Mouse (Mus musculus): ENCODE measurements around the gene Tagap1.
"Not testable (repeated sequence)": the region's sequence is repeated elsewhere in the genome, so short reads cannot be mapped to it uniquely, and the experiment has no call there.

Tagap1 gene

DNA sequence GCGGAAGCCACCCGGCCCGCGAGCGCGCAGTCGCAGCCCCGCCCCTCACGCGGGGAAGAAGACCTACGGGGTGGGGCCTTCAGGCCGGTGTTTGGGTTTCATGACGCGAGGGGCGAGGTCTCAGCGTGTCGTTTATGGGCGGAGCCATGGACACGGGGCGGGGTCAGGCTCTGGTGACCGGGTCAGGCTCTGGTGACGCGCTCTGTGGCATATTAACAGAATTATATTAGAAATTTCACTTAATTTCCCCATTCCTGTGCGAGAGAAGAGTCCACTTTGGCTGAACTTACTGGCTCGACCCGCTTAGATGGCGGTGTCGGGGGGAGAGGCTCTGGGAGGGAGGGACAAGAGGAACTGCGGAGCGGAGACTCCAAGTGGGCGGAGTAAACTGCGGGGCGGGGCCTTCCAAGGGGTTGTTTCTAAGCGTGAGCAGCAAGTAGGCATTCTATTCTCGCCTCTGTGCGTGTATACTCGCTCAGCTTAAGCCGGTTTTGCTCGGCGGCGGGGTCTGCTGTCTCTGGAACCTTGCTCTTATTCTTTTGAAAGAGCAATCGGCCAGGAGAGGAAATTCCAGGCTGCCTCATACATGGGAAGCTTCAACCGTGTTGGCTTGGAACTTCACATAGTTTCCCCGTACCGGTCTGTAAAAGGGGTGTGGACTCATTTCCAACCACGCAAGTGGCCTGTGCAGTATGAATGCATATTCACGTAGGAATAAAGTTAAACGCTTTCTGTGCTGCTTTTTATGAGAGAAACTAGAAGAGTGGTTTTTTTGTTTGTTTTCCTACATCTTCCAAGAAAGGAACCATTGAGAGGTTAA is 435 bp upstream of the Tagap1 start:
- DNase-seq = not testable (repeated sequence)

DNA sequence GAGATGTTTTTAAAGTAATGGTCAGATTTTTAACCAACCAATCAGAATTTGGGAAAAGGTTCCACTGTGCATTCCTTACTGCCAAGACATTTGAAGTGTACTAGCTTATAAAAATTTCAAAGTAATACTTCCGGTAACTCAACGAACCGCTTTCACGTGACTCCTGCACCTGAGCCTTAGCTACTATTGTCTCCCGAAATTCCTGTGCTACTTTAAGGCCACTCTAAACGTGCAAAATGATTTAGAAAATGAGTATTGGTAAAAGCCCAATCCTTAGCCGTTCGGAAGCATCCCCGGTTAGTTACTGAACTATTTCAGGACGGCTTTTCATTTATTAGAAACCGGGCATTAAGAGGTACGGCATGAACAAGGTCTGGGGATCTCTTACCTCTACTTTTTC is 607 bp downstream of the Tagap1 start:
- not testable (repeated sequence) for DNase-seq

DNA sequence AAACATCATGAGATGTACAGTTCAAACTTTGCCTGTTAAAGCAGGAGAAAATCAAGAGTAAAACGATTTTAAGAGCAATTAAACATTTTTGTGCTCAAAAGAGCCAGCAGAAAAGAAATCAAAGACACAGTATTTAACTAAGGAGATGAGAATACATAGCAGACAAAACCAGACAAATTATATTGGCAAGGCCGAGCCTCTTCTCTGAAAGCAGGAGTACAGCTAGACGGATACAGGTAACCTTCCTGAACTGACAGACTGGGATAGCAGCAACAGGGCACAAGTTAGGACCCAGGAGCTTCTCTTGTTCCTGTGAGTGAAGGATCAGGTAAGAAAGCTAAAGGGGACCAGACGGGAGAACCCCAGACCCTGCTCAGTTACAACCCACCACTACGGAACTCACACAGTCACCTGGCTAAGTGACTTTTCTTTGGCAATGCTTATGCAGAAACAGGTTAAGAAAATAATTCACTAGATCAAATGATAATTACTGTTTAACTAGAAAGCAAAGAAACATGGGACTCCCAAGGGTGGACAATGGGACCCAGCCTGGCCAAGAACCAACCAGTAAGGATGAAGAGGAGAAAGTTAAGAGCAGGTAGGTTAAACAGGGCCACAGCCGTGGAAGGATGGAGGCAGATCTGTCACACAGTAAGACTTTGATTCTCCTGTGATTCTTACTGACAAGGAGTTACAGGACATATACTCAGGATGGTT is 1.3 kb downstream of the Tagap1 start:
- not testable (repeated sequence) for DNase-seq

DNA sequence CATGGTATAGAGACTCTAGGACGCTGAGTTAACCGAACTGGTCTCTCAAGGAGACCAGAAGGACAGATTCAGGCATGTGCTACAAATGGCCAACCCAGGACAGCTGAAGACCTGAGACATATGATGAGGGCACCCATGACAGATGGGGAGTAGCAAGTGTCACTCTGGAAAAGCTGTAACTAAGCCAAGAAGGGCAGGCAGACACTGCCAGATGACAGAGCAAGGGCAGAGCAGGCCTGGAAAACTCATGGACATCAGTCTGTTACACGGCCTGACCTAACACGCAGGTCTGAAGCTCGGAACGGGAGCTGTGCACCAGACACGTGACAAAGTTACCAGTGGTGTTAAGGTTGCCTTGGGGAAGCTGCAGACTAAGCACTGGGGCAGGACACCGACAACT is 2.1 kb downstream of the Tagap1 start:
- not testable (repeated sequence) for DNase-seq

DNA sequence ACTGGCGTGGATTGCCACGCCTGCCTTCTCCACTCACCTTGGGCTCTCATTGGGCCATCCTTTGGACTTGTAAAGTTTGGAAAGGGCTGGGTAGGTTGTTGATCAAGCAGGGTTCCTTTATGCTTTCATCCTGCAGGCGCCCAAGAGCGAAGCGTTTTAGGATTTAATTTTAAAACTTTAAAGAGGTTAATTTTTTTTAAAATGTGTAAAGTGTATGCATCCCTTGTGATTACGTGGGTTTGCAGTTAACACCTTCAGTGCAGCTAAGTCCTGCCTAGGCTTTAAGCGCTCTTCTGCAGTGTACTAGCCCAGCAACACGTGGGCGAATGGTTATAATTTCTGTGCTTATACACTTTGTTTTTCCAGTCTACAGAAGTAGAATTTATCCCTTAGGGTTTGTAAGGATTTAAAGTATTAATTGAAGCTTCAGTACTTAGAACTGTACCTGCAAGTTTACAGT is 12.2 kb downstream of the Tagap1 start:
- DNase-seq = not testable (repeated sequence)

DNA sequence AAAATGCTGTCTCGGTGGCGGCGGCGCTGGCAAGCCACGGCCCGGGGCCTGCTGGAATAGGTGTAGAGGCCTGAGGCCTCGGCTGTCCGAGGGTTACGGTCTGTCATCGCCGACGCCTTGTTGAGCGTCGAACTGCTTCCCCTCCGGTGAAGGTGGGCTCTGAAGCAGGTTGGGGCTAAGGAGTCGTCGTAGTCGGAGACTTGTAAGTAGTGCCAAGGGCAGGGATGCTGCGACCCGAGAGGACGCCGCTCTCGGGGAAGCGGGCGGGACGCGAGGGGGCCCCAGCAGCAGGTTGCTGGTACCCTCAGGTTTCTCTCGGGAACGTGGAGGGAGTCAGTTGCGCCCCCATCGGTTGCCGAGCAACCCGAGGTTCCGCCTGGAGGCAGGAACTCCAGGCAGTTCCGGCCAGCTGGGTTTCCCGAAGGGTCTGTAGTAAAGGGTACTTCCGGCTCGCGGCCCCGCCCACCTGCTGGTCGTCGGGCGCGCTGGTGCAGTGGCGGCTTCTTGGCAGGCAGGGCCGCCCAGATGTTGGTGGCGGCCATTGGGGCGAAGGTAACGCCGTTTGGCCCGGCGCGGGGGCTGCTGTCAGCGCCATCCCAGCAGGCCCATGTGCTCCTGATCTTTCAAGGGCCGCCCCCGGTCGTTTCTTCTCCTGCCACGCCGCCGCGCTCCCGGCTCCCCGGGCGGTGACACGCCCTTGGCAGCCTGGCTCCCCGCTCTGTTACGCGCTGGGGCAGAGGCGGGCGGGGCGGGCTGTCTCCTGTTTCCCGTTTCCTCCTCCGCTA is 12.8 kb downstream of the Tagap1 start, which contains the start of gene Rsph3b:
Rsph3b (minus strand) TSS at position 699 of the 785 bp plus-strand sequence.
- peak; percentile 78 for DNase-seq

DNA sequence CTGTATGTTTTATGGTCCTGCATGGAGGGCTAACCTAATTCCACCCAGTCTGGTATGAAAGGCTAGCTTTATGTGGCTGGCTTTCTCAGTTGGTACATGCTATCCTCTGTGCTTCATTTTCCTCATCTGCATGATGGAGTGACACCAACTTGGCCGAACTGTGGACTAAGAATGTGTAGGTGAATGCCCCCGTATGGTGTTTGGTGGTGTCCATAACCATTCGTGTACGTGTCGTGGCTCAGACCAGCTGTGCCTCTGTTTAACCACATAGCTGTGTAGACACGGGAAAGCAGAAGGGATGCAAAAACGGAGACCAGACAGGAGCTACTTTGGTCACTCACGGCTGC is 13.3 kb downstream of the Tagap1 start:
- not testable (repeated sequence) for DNase-seq

DNA sequence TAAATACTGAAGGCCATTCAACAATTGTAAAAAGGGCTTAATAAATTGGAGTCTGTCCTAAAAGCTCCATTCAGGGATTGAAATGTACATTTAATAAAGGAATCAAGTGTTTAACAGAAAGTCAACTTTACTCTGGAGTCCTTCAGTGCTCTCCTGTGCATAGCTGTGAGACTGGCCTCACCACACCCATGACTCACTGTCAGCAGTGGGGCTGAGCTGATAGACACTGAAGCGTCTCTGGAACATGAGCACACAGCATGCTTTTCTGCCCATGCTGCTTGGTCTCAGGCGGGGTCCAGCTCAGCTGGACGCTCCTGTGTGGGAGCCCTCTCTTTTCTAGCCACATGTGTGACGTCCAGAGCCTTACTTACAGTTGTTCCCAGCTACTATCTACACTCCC is 18.4 kb downstream of the Tagap1 start:
- not testable (repeated sequence) for DNase-seq

DNA sequence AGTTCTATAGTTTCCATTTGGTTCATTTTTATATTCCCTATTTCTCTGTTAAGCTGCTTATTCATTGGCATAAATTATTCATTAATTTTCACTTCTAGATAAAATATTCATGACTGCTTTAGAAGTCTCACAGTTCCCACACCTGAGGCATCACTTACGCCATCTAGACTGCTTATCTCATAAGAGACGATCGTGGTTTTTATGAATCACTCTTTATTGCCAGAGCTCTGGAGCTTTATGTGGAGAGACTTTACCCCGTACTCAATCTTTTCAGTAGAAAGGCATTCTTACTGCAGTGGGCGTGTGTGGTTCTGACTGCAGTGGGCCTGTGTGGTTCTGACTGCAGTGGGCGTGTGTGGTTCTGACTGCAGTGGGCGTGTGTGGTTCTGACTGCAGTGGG is 29.3 kb downstream of the Tagap1 start:
- not testable (repeated sequence) for DNase-seq

DNA sequence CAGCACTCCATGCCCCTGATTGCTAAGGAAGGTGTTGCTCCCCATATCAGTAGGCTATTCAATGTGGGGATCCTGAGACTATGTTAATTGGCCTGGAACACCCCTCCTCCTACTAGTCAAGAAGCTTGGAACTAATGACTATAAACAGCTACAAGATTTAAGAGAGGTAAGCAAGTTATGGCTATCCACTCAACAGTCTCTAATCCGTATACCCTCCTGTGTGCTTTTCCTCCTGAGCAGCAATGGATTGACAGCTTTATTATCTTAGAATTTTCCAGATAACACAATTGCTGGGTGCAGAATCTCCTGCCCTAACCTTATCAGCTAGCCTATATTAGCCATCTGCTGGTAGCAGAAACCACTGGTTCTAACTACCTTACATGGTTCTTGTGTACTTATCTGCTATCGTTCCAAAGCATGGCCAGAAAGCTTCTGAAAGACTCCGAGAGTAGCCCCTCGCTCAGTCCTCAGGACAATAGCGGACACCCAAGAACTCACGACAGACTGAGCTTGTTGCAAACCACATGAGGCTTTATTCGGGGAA is 40.5 kb downstream of the Tagap1 start:
- not testable (repeated sequence) for DNase-seq

DNA sequence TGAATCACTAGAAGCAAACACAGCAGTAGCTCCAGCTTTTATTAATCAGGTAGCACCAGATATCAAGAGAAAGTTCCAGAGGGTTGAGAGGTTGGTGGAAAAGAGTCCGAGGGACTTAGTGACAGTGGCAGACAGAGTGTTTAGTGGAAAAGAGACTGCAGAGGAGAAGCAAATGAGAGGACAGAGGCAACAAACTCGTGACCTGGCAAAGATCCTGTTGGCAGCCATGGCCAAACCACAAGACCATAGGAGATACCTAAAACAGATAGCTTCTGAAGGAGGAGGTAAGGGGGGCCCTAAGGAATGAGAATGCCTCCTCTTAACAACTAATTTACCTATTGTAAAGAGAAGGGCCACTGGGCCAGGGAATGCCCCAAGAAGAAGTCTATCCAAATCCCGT is 41.6 kb downstream of the Tagap1 start:
- not testable (repeated sequence) for DNase-seq

DNA sequence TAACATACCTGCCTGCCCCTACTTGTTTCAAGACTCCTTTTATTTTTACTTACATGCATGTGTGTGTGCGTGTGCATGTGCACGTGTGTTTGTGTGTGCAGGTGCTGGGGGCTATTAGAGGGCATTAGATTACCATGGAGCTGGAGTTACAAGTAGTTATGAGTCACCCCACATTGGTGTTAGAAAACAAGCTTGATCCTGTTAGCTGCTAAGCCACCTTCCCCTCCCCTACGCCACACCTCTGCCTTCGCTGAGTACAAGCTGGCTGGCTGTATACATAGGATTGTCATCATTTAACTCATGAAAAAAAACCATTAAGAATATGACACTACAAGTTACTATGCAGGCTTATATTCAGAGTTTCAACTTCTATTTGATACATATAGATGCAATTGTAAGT is 45.7 kb downstream of the Tagap1 start:
- not testable (repeated sequence) for DNase-seq

DNA sequence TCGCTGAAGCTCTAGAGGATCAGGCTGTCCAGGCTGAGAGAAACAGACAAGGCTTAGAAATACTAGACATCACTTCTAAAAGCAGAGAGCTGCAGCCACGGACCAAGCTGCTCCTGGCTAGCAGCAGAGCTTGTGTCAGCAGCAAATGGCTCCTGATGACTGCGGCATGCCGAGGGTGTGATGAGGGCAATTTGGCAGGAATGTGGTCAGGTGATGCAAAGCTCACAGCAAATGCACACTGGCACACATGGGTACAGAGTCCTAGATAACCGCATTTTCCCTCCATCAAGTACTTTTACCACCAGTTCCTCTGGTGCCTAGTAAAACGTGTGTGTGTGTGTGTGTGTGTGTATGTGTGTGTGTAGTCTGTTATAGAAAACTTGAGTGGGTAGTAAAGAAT is 46.9 kb downstream of the Tagap1 start:
- not testable (repeated sequence) for DNase-seq
